Mouse (Mus musculus): Measurements from ENCODE around the gene Dync2li1.

Gene Dync2li1

DNA sequence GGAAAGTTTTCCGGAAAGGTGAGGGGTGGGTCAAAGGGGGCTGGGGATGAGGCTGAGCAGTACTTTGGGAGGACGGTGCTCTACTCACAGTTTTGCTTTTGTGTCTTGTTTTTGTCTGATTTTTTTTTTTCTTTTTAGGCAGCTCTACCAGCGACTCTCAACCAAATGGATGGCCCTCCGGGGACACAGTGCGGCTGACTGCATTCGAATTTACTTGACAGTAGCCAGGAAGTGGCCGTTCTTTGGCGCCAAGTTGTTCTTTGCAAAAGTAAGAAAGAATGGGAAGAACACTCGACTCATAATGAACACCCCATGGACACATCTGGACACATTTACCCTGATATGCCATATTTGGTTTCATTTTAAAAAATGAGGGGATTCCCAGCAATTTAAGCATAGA is 14.8 kb upstream of the Dync2li1 start:
- no peak for DNase-seq (ENCODE audit: low read depth)

DNA sequence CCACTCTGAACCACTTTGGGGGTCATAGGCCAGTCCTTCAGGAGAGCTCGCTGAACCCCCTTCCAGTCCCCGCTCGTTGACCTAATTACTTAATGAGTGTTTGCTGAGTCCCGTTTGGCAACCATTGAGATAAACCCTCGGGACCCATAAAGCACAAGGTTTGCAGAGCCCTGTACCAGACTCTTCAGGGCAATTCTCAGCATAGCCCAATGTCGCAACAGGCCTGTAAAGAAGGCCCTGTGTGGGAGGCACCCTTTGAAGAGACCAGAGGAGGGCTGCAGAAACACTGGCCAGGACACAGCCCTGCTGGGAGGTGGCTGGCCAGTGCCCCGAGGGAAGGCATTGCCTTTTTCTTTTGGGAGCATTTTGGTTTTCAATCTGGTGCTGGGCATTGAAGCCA is 14.3 kb upstream of the Dync2li1 start:
- no peak for DNase-seq (ENCODE audit: low read depth)

DNA sequence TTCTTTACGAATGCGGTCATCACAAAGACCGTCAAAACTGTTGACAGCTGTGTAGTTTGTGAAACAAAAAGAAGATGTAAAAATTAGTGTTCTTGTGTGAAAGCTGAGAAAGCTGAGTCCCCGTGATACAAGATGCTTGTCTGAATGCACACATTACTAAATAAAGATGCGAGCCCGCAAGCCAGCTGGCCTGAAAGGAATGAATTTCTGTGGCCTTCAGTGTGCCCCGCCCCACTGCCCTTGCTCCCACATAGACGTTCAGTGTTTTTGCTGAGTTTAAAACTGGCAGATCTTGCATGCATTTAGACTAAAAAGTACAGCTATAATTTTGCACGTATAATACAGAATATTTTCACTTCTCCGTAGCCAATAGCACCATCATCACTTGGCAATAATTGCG is 10.5 kb upstream of the Dync2li1 start:
- DNase-seq (ENCODE audit: low read depth), result no peak

DNA sequence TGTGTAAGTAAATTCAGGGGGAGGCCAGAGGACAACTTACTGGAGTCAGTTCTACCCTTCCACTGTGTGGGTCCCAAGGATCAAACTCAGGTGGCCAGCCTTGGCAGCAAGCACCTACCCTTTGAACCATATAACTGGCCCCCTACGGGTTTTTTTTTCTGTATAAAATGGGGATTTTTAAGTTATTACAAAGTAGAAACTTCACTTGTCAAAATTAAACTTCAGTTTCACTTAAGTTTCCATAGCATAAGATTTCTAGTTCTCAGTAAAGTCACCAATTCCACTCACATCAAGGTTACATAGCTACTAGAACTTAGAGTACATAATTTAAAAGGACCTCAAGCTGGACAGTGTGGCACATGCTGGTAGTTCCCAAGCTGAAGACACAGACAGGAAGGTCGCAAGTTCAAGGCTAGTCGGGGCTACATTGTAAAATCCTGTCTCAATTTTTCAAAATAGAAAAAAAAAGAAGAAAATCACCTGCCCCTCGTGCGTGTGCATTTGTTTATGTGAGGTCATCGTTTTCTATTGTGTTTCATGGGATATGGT is 9.7 kb upstream of the Dync2li1 start:
- DNase-seq (ENCODE audit: low read depth), result no peak

DNA sequence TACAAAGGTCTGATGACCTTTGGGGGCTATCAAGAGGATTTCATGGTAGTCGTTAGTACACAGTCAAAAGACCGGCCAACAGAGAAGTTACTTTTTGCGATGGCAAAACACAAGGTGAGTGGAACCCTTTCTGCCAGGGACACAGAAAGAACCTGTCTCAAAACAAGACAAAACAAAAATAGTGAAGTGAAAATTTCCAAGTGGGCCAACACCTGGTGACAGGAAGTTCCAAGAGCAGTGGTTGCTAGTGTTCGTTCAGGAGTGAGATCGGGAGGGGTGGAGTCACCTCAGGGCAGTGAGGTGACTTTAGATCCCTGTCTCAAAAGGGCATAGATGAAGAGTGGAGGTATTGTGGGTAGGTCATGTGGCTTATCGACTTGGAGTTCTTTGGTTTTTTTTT is 8.3 kb upstream of the Dync2li1 start:
- DNase-seq (ENCODE audit: low read depth), result no peak

DNA sequence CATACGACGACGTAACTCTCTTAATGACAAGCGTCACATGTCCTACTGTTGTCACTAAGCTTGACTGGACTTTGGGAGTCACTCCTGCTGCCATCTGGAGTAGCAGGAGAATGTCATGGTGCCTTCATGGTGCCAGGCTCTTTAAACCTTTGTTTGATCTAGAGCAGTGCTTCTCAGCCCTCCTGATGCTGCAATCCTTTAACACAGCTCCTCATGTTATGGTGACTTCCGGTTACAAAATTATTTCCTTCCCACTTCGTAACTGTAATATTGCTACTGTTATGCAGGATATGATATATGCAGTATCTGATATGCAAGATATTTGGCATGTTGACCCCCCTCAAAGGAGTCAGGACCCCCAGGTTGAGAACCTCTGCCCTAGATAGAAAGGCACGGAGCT is 7.2 kb upstream of the Dync2li1 start:
- no peak for DNase-seq (ENCODE audit: low read depth)

DNA sequence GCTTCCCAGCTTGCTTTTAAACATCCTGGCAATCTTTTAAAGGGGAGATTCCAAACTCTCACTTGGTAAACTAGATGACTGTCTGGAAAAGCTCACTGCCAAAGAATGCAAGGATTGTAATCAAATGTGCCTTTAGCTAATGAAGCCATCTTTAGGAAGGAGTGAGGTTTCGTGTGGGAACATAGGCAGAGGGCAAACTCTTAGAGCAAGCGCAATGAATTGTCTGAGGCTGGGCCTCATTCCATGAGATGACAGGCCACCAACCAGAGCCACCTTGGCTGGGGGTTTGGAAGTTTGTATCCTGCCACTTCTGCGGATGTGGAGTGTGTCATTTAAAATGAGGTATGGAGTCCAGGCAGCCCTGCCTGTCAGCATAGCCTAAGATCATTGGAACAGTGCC is 6.2 kb upstream of the Dync2li1 start:
- no peak for DNase-seq (ENCODE audit: low read depth)

DNA sequence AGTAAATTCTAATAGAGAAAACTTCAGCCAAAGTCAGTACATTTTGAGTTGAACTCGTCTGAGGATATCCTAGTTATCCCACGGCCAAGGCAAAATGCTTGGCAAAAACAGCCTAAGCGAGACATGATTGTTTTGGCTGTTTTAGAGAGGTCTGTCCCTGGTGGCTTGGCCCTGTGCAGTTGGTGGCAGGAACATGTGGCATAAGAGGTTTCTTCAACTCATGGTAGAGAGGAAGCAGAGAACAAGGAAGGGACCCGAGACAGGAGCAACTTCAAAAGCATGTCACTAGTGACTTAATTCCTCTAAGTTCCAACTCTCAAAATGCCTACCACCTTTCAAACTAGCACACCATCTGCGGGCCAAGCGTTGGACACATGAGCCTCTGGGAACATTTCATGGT is 5.7 kb upstream of the Dync2li1 start:
- DNase-seq (ENCODE audit: low read depth), result no peak

DNA sequence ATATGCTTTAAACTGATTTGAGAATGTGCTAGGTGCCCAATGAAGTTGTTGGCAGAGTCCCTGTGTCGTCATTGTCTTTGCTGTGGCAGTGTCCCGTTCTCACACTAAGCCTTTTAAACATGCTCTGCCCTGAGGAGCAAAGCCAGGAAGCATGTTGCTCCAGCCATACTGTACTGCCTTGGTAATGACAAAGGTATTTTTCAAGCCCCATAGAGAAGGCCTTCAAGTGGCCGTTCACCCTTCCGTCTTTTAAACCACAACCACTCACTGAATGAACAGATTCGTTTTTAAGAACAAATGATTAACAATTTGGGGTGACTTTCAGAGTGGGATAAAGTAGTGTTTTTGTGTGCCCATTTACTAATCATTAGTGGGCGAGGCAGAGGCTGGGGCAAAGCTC is 5.1 kb upstream of the Dync2li1 start:
- DNase-seq (ENCODE audit: low read depth), result no peak

DNA sequence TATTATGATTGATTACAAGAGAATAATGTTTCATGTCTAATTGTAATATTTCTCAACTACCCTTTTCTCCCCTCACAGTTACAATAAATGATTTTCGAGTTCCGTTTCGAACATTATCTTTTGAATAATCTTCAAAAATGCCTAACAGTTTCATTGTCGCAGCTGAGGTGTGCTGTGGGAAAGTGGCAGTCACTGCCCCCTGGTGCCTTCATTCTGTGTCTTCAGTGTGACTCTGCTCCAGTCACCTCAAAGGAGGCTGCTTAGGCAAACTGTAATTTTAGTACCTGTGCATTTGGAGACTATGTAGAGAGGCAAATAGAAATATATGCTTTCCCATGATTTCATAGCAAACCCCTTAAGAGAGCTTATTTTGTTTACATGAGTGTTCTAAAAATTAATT is 4.3 kb upstream of the Dync2li1 start:
- no peak for DNase-seq (ENCODE audit: low read depth)

DNA sequence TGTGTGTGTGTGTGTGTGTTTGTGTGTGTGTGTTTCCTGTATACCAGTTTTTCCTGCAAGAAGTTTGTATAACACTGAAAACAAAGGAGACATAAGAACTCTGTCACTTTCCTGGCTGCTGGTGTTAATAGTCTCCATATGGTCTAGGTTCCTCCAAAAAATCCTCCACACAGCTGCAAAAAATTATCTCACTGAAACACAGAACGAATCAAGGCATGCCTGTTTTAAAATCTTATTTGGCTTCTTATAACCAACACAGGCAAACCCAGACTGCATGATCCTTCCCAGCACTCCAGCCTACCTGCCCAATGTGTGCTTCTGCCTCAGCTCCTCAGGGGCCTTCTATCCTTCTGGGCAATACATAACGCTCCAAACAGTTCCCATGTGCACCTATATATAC is 3.4 kb upstream of the Dync2li1 start:
- DNase-seq (ENCODE audit: low read depth), result no peak

DNA sequence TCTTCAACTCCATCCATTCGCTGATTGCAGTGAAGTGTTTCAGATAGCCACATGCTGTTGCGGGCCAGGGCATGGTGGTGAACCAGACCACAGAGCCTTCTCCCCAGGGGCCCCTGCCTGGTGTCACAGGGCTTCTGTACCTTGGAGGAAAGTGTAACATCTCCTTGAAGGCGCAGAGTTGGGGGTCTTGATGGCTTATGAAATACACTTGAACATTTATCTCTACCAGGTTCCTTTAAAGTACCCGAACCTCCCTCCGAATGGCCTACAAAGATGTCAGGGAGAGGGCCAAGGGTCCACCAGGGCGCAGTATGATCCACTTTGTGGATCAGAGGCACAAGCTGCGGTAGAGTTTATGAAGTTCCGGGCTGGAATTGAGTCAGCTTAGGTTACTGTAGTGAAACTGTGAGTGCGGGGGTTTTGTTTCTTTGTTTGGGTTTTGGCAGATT is 585 bp downstream of the Dync2li1 start:
- no peak for DNase-seq (ENCODE audit: low read depth)

DNA sequence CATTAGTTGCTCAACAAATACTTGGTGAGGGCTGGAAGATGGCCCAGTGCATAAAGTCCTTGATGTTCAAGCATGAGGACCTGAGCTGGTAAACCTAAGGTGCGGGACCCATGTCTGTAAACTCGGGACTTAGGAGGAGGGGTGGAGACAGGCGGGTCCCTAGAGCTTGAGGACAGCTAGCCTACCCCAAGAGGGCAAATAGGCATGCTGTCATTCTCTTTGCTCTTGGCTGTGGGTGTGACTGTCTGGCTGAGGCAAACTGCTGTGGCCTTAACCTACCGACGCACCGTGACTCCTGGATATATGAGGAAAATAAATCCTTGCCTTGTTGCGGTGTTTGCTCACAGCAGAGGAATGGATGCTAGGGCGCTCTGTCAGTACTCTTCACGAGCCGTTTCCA is 1.4 kb downstream of the Dync2li1 start:
- DNase-seq (ENCODE audit: low read depth), result no peak

DNA sequence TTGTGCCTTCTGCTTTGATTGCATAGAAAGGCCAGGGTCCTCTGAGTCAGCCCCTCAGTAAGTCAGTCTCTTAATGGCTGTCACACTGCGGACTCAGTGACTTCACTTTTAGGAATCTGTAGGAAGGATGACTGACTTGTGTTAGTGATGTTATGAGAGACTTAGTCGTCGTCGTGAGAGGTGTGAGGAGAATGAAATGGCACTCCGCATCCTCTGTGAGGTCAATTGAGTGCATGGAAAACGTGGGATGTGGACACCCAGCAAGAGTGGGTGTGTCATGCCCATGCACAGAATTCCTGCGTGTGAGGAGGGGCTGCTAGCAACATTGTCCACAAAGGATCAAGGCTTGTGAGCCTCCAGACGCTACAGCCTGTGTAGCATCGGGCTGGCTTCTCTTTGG is 2.3 kb downstream of the Dync2li1 start:
- no peak for DNase-seq (ENCODE audit: low read depth)

DNA sequence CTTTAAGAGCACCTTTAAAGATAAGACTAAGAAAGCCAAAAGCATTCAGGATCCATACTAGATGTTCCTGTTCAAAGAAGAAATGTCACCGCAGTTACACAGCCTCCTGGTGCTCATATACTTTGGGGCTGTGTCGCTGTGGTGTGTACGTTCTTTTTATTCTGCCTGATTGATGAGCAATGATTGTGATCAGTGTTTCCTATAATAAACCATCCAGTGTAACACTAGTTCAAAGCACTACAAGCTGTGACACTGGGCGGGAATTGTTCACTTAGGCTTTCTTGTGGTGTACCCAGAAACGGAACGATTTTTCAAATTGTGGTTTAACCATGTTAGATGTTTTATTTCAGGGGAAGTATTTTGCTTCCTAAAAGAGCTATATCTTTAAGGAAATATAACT is 5.5 kb downstream of the Dync2li1 start:
- peak; percentile 64 for DNase-seq (ENCODE audit: low read depth)

DNA sequence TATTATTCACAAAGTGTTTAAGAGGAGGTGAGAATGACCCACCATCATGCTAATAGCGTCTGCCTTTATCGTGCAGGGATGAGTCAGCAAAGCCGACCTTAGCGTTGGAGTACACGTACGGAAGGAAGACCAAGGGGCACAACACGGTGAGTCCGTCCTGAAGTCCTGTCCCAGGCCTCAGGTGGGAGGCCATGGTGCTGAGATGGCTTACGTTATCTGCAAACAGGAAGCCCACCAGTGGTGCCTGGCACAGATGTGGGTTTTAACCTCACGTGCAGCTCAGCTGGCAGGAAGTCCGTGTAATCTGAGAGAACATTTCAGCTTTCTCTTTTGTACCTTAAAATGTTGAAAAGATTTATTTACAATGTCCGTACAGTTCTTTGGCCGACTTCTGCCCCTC is 7.1 kb downstream of the Dync2li1 start:
- DNase-seq (ENCODE audit: low read depth), result peak; percentile 73

DNA sequence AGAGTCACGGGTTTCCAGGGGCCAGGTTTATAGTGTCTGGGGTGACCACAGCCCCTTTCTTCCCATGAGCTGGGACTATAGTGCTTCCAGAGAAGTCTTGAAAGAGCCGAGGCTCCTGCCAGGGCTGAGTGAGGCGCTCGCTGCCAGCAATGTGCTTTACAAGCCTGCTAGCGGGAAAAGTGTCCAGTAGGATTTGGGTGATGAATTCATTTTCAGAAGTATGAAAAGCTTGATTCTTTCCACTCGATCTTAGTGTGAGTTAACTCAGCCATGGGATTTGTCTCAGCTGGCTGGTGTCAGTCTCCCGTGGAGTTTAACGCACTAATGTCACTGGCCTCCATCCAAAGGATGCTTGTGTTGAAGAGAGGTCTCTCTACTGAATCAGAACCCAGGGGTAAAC is 10.0 kb downstream of the Dync2li1 start:
- DNase-seq (ENCODE audit: low read depth), result no peak

DNA sequence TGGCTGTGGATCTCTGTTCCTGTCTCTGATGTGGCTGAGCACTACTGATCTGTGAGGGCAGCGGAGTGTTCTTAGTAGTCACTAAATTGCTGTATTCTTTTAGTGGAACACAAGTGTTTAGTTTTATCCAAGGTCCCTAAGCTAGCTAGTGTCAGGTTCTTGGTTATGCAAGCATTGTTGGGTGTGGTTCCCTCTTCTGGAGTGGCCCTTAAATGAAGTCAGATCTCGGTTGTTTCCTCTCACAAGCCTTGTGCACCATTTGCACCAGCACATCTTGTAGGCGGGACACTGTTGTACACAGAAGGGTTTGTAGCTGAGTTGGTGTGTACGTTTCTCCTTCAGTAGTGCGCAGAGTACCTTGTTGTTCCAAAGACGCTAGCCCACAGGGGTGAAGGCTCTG is 11.7 kb downstream of the Dync2li1 start:
- DNase-seq (ENCODE audit: low read depth), result no peak

DNA sequence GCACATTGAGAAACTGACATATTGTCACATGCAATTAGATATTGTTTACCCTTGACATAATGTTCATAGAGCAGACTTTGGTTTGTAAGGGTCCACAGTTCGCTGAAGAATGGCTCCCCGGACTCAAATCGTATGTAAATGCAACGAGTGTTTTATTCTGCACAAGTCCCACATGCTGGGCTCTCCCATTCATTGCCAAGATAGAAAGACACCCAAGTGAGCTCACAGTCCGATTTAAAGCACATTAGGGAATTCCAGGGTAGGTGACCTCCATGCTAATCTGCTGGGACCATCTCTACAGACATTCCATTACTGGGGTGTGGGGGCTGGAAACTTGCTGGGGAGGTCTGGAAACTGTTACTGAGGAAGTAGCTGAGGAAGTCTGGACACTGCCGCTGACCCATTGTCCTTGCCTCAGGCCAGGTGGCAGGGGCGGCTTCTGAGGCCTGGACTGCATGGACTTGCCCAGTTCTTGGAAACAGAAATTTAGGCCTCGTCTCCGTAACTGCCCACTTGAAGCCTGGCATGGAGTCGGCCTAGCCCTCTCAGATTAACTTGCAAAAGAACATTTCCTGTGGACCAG is 13.6 kb downstream of the Dync2li1 start:
- no peak for DNase-seq (ENCODE audit: low read depth)

DNA sequence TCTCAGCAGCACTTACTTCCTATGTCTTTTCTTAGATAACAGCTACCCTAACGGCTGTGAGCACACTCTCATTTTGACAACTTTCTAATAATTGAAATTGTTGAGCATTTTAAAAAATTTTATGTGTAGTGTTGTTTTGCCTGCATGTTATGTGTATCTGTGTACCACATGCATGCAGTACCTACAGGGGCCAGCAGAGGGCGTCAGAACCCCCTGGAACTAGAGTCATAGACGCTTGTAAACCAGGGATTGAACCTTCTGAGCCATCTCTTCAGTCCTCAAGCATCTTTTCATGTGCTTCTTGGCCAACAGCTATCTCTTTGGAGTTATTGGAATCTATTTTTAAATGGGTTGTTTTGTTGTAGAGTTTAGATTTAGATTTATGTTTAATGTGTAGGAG is 15.6 kb downstream of the Dync2li1 start:
- DNase-seq (ENCODE audit: low read depth), result peak; percentile 55

DNA sequence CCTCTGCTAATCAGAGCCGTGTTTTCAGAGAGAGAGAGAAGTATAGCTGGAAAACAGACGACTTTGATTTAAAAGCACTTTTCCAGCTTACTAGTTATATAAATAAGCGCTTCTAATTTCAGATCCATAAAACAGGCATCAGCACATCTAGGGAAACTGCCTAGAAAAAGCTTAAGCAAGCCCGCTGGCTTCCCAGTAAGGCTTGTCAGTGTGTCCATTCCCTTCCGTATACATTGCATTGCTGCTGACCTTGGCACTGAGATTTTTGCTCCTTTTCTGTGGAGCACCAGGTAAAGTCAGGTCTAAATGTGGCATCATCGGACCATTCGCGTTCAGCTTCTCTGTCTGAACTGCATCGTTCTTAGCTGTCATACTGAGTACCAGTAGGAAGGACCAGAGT is 16.0 kb downstream of the Dync2li1 start:
- DNase-seq (ENCODE audit: low read depth), result no peak

DNA sequence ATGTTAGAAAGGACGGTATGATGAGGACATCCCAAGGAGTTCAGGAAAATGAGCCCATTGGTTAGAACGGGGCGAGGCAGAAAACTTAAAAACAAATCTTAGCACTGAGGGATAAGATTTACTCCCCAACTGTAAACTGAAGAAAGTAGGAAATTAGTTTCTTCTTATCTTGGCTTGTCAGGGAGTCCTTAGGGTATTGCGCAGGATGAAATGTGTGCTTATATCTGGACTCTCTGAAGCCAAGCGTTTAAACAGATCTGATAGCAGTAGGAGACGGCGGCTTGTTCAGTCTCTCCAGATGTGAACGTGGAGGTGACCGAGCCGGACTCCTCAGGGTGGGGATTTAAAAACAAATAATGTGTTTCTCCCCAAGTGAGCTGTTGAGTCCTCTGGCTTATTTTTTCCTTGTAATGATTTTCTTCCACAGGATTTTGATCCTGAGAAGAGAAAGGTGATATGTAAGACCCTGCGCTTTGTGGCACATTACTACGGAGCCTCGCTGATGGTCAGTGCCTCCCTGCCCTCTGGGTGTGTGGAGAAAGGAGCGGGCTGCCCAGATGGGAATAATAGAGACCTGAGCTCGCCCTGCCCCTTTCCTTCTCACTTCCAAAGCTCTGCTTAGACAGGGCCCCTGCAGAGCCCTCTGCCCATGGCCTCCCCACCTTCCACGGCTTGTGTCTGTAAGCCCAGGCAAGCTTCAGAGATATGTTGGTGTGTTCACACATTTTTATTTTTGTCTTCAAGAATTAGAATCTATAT is 18.2 kb downstream of the Dync2li1 start:
- no peak for DNase-seq (ENCODE audit: low read depth)

DNA sequence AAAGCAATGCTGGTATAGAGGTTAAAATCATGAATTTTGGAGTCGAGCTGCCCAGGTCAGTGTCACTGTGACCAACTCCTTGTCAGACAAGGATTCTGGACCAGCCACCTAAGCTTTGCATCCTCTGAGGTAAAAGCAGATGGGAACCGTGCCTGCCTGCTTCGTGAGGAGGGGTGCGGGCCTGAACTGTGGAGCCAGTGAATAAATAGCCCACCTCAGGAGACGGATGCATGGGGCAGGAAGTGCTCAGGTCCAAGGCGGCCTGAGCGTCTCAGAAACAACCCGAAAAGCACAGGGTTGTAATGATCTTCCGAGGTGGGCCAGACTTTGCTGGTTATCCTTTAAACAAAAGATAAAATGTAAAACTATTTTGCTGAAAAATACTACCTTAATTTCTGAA is 18.8 kb downstream of the Dync2li1 start:
- no peak for DNase-seq (ENCODE audit: low read depth)

DNA sequence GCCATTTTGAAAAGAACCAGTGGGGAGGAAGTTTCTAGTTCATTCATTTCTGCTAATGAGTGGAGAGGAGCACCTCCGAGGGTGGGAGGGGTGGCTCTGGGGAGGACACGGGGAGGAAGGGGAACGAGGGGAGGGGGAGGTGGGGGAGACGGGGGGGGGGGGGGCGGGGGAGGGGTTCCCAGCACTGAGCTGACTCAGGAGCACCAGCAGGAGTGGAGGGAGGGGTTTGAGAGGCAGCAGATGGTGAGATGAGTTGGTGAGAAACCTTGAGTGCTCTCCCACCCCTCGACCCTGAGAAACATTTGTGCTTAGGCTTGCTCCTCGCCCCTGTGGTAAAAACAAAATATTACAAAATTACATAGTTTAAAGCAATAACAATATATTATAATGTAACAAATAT is 19.6 kb downstream of the Dync2li1 start:
- no peak for DNase-seq (ENCODE audit: low read depth)
